Mouse (Mus musculus) myocyte (in vitro differentiated cells): ENCODE data around the gene Fga. TPM values are rescaled to one million over a fixed set of nuclear protein-coding genes. Genes with fewer than 3 reads are reported as not detected.

ENCODE experiments used
- H3K27me3 ChIP-seq: one replicate; pipeline ENCODE4 v1.6.1; 2011; ENCODE audit not compliant: control insufficient read depth, insufficient read depth, insufficient read length
- H3K36me3 ChIP-seq: one replicate; pipeline ENCODE4 v1.6.1; 2011; ENCODE audit not compliant: control insufficient read depth, insufficient read depth
- H3K4me2 ChIP-seq: one replicate; pipeline ENCODE4 v1.6.1; 2011; ENCODE audit warnings: low read depth, control low read depth
- H3K4me3 ChIP-seq: one replicate; pipeline ENCODE4 v1.5.1; 2011; ENCODE audit warnings: mild to moderate bottlenecking, control low read depth, moderate library complexity
- H3K79me2 ChIP-seq: one replicate; pipeline ENCODE4 v1.6.1; 2011; ENCODE audit not compliant: control insufficient read depth, insufficient read depth
- H3ac ChIP-seq: one replicate; pipeline ENCODE4 v1.6.1; 2011; ENCODE audit not compliant: control insufficient read depth, insufficient read length
- CEBPB ChIP-seq: IDR thresholded peaks from 2 replicates; pipeline ENCODE4 v1.6.1; 2011; ENCODE audit warnings: mild to moderate bottlenecking, moderate library complexity; ENCODE audit not compliant: poor library complexity, insufficient read depth, severe bottlenecking
- E2F4 ChIP-seq: IDR thresholded peaks from one replicate; pipeline ENCODE4 v1.6.1; 2011; ENCODE audit warnings: mild to moderate bottlenecking, control low read depth, moderate library complexity; ENCODE audit not compliant: insufficient read depth
- MAX ChIP-seq: IDR thresholded peaks from one replicate; pipeline ENCODE4 v1.6.1; 2011; ENCODE audit warnings: low read depth, mild to moderate bottlenecking, control low read depth
- MYOD1 ChIP-seq, 3 experiments: IDR thresholded peaks; one replicate each; pipeline ENCODE4 v1.6.1; 2011; ENCODE audit warnings: control low read depth in 2 of 3, low read depth in 2 of 3, mild to moderate bottlenecking in 2 of 3, moderate library complexity in 1 of 3; ENCODE audit not compliant: insufficient read length in 2 of 3, control insufficient read depth in 1 of 3
- MYOG ChIP-seq, 3 experiments: IDR thresholded peaks; one replicate each; pipeline ENCODE4 v1.6.1; 2011; ENCODE audit warnings: control low read depth in 2 of 3, low read depth in 2 of 3, mild to moderate bottlenecking in 2 of 3; ENCODE audit not compliant: insufficient read length in 2 of 3, control insufficient read depth in 1 of 3, insufficient read depth in 1 of 3
- POLR2A ChIP-seq: IDR thresholded peaks from one replicate; pipeline ENCODE4 v1.6.1; 2011; ENCODE audit warnings: low read depth, mild to moderate bottlenecking, control low read depth, moderate library complexity; ENCODE audit not compliant: insufficient read length
- POLR2AphosphoS2 ChIP-seq: IDR thresholded peaks from one replicate; pipeline ENCODE4 v1.6.1; 2011; ENCODE audit warnings: low read depth, control low read depth; ENCODE audit not compliant: insufficient read length
- REST ChIP-seq: IDR thresholded peaks from one replicate; pipeline ENCODE4 v1.6.1; 2011; ENCODE audit warnings: mild to moderate bottlenecking, control low read depth, moderate library complexity; ENCODE audit not compliant: insufficient read depth, insufficient read length
- SRF ChIP-seq: IDR thresholded peaks from one replicate; pipeline ENCODE4 v1.6.1; 2011; ENCODE audit warnings: low read depth; ENCODE audit not compliant: control insufficient read depth, insufficient read length
- TCF12 ChIP-seq: IDR thresholded peaks from one replicate; pipeline ENCODE4 v1.6.1; 2011; ENCODE audit warnings: mild to moderate bottlenecking, control low read depth; ENCODE audit not compliant: poor library complexity, insufficient read depth, severe bottlenecking
- TCF3 ChIP-seq: IDR thresholded peaks from one replicate; pipeline ENCODE4 v1.6.1; 2011; ENCODE audit warnings: low read depth, control low read depth; ENCODE audit not compliant: insufficient read length
- USF1 ChIP-seq: IDR thresholded peaks from one replicate; pipeline ENCODE4 v1.6.1; 2011; ENCODE audit warnings: low read depth, mild to moderate bottlenecking, control low read depth, moderate library complexity
- polyA plus RNA-seq: library from polyadenylated mRNA; unstranded; fragments of >200 nt; fragmentation: generic; extraction: Trizol; gene quantifications from one replicate; pipeline ENCODE4 v1.2.1, GENCODE M21; 2012; ENCODE audit warnings: missing spikeins

Gene Fga
- polyA plus RNA-seq, 1 experiment, result not detected

GRCm38 (mm10) chr3:83068869-83069268 lies 43.0 kb downstream of the Fga start:
- TF ChIP-seq REST, result no peak
- no peak for TF ChIP-seq POLR2A
- TF ChIP-seq CEBPB, result no peak
- TF ChIP-seq E2F4, result no peak
- TF ChIP-seq SRF, result no peak
- no peak for TF ChIP-seq TCF12
- peaks cover 31% of the 10 kb centered on the region for H3K36me3 ChIP-seq
- no peaks in the 10 kb centered on the region for H3K79me2 ChIP-seq
- H3ac ChIP-seq, result no peak overlapping the region
- H3K4me3 ChIP-seq, result no peak overlapping the region
- H3K27me3 ChIP-seq, result no peaks in the 10 kb centered on the region
- no peak overlapping the region for H3K4me2 ChIP-seq

DNA sequence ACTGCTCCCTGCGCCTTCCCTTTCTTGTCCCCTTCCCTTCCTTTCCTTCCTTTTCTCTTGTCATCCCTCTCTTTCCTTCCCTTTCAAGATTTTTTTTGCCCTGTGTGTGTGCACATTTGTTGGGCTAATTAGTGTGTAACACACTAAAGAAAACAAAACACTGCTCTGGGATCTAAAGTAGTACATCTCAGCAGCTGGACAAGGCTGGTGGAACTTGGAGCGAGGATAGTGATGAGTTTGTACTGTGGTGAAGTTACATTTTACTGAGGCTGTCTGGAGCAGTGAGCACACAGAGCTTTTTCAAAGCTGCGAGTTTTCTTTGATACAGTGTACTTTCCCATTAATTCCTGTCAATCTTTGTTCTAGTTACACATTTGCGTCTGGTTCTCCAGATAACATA lies 44.4 kb downstream of the Fga start:
- H3K4me3 ChIP-seq, result no peak overlapping the region
- no peaks in the 10 kb centered on the region for H3K27me3 ChIP-seq
- H3K4me2 ChIP-seq, result no peak overlapping the region
- H3ac ChIP-seq, result no peak overlapping the region
- no peaks in the 10 kb centered on the region for H3K79me2 ChIP-seq
- TF ChIP-seq MAX (no peak), POLR2AphosphoS2 (no peak), SRF (no peak), MYOG (IDR thresholded peaks at IDR 0.05; ENCODE audit: control insufficient read depth in 1 of 3, insufficient read depth in 1 of 3, insufficient read length in 2 of 3, low read depth in 2 of 3) (no peak), REST (no peak), MYOD1 (IDR thresholded peaks at IDR 0.05; ENCODE audit: control insufficient read depth in 1 of 3, insufficient read length in 2 of 3, low read depth in 2 of 3) (no peak)
- H3K36me3 ChIP-seq, result peaks cover 31% of the 10 kb centered on the region

DNA sequence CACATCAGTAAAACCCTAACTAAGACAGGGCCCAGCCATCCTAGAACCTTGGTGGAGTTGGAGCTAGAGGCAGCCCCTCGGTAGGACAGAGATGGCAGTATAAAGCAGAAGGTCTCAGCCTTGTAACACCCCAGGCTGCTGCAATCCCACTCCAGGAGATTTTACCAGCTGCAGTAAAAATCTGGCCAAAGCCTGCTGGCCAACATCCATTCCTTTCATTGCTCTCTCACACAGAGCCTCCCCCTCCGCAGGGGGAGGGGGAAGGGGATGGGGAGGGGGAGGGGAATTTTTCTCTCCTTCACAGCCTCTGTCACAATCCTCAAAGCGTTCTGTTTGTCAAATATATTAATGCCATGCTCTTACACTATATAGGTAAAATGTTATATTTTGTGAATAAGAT lies 50.7 kb downstream of the Fga start:
- no peak overlapping the region for H3K4me3 ChIP-seq
- H3K4me2 ChIP-seq, result no peak overlapping the region
- H3K79me2 ChIP-seq, result no peaks in the 10 kb centered on the region
- TF ChIP-seq MYOD1 (IDR thresholded peaks at IDR 0.05; ENCODE audit: control insufficient read depth in 1 of 3, insufficient read length in 2 of 3, low read depth in 2 of 3) (no peak), CEBPB (no peak), POLR2AphosphoS2 (no peak), E2F4 (no peak), REST (no peak), POLR2A (no peak), TCF12 (no peak), MYOG (IDR thresholded peaks at IDR 0.05; ENCODE audit: control insufficient read depth in 1 of 3, insufficient read depth in 1 of 3, insufficient read length in 2 of 3, low read depth in 2 of 3) (no peak), TCF3 (no peak), MAX (no peak), SRF (no peak), USF1 (no peak)
- no peak overlapping the region for H3ac ChIP-seq
- H3K27me3 ChIP-seq, result peaks cover 3% of the 10 kb centered on the region
- H3K36me3 ChIP-seq, result no peaks in the 10 kb centered on the region

- Histone ChIP-seq H3K36me3 (no peaks in the 10 kb centered on the region), H3K27me3 (peaks cover 3% of the 10 kb centered on the region), H3K4me2 (peak overlapping the region; percentile 71), H3K79me2 (no peaks in the 10 kb centered on the region), H3ac (no peak overlapping the region), H3K4me3 (no peak overlapping the region)
- TF ChIP-seq E2F4 (no peak), MAX (no peak), CEBPB (no peak), TCF3 (no peak), SRF (no peak), USF1 (no peak), TCF12 (no peak), REST (no peak), MYOD1 (IDR thresholded peaks at IDR 0.05; ENCODE audit: control insufficient read depth in 1 of 3, insufficient read length in 2 of 3, low read depth in 2 of 3) (no peak), POLR2AphosphoS2 (no peak)
Measured at GRCm38 (mm10) chr3:83080567-83081055, 54.7 kb downstream of the Fga start.

Other genes with a start within 250 kb of the Fga start
- not detected for gene Rbm46, start 149.6 kb upstream of the Fga start, polyA plus RNA-seq
- not detected for gene Lrat, start 122.1 kb upstream of the Fga start, polyA plus RNA-seq
- gene Fgg, start 18.4 kb upstream of the Fga start, polyA plus RNA-seq, result not detected
- not detected for gene Fgb, start 23.8 kb downstream of the Fga start, polyA plus RNA-seq
- gene Plrg1, start 29.4 kb downstream of the Fga start, polyA plus RNA-seq, result 59.9 TPM
- gene Dchs2, start 101.9 kb downstream of the Fga start, polyA plus RNA-seq, result 0.04 TPM